Mouse (Mus musculus) thymus, adult 2 months (tissue): ENCODE results near the gene Dbp.
"Not testable (repeated sequence)": the region's sequence is repeated elsewhere in the genome, so short reads cannot be mapped to it uniquely, and the experiment has no call there.

Source experiments
- CTCF ChIP-seq: fragments of 200-500 bp; IDR thresholded peaks from 2 replicates; pipeline ENCODE4 v1.5.1; 2012; ENCODE audit warnings: mild to moderate bottlenecking, control low read depth, low read length, moderate library complexity, borderline replicate concordance; ENCODE audit not compliant: control insufficient read depth, poor library complexity, insufficient read depth; ENCODE audit errors: extremely low read depth
- POLR2A ChIP-seq: fragments of 200-500 bp; IDR thresholded peaks from 2 replicates; pipeline ENCODE4 v1.6.1; 2012; ENCODE audit warnings: mild to moderate bottlenecking, low read length, control low read depth, moderate library complexity; ENCODE audit not compliant: control insufficient read depth, poor library complexity, insufficient read depth; ENCODE audit errors: extremely low read depth

GRCm38 (mm10) chr7:45661702-45662101 is 43.2 kb upstream of the Dbp start:
- TF ChIP-seq CTCF, POLR2A: not testable (repeated sequence)
